Mouse (Mus musculus): ENCODE measurements around the gene Prpf19.

GRCm38 (mm10) chr19:10930641-10931040 lies 35.6 kb downstream of the Prpf19 start:
- TF ChIP-seq CTCF (IDR thresholded peaks at IDR 0.05; ENCODE audit: low read depth, low read length) (no peak), GATA2 (IDR thresholded peaks at IDR 0.05; ENCODE audit: borderline replicate concordance, low read depth, low read length) (no peak), TAL1 (conservative IDR thresholded peaks at IDR 0.05; ENCODE audit: low read depth, low read length) (no peak), POLR2AphosphoS5 (IDR thresholded peaks at IDR 0.05; ENCODE audit: insufficient replicate concordance, low read depth, low read length) (no peak), GATA1 (IDR thresholded peaks at IDR 0.05; ENCODE audit: borderline replicate concordance, low read length) (no peak)

Data from G1E (cell line).